Mouse (Mus musculus) bone marrow macrophage, adult 2 months (primary cell): ENCODE results near the gene P2rx1. TPM values are rescaled to one million over a fixed set of nuclear protein-coding genes. Genes with fewer than 3 reads are reported as not detected.

Experiments used
- H3K27ac ChIP-seq: 2 replicates; pipeline ENCODE4 v1.5.1; 2012; ENCODE audit warnings: low read depth, low read length; ENCODE audit not compliant: insufficient read depth
- H3K4me1 ChIP-seq: 2 replicates; pipeline ENCODE4 v1.6.1; 2012; ENCODE audit warnings: low read length; ENCODE audit not compliant: control insufficient read depth, insufficient read depth
- H3K4me3 ChIP-seq: 2 replicates; pipeline ENCODE4 v1.5.1; 2012; ENCODE audit warnings: mild to moderate bottlenecking, low read length, moderate library complexity; ENCODE audit not compliant: insufficient read depth
- CTCF ChIP-seq: IDR thresholded peaks from 2 replicates; pipeline ENCODE4 v1.5.1; 2012; ENCODE audit warnings: low read depth, mild to moderate bottlenecking, low read length, moderate library complexity
- POLR2A ChIP-seq: IDR thresholded peaks from 2 replicates; pipeline ENCODE4 v1.6.1; 2012; ENCODE audit warnings: mild to moderate bottlenecking, low read depth, low read length, borderline replicate concordance
- polyA plus RNA-seq: library from polyadenylated mRNA; stranded (reverse); fragments of >200 nt; gene quantifications from 2 replicates; pipeline ENCODE4 v1.2.4, GENCODE M21; 2012; ENCODE audit not compliant: missing spikeins, insufficient read depth, insufficient read length

The P2rx1 gene
- 0.39 TPM in 1 of 2 replicates, not detected in the other for polyA plus RNA-seq

DNA sequence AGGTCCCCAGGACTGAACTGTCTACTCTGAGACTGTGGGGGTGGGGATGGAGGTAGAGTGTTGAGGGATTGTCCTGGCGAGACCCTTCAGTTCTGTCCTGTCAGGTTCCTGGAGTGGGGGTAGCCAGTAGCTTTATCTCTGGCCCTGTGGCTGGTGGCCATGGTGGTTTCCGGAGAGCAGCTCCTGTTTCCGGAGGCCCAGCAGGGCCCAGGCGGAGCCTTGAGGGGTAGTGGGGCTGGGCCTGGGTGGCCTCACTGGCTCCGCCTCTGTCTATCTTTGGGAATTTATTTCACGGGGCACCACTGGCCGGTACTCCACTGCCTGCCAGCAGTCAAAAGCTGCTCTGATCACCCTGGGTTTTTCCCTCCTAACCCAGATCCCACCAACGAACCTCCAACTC is at the start of gene P2rx1:
P2rx1 (plus strand) TSS at position 333 of the 400 bp plus-strand sequence.
- TF ChIP-seq POLR2A (no peak), CTCF (no peak)
- H3K27ac ChIP-seq: no peak within 1 kb of the TSS
- no peak within 1 kb of the TSS for H3K4me3 ChIP-seq
- H3K4me1 ChIP-seq: peaks cover 10% of the 10 kb centered on the region

GRCm38 (mm10) chr11:72951137-72952000 is 47.5 kb upstream of the P2rx1 start:
- Histone ChIP-seq H3K4me1 (peaks cover 54% of the 10 kb centered on the region), H3K4me3 (no peak overlapping the region), H3K27ac (no peak overlapping the region)
- no peak for TF ChIP-seq CTCF
- TF ChIP-seq POLR2A: no peak

- TF ChIP-seq POLR2A: no peak
- no peak for TF ChIP-seq CTCF
- no peak overlapping the region for H3K4me3 ChIP-seq
- no peak overlapping the region for H3K27ac ChIP-seq
- H3K4me1 ChIP-seq: peaks cover 48% of the 10 kb centered on the region
These were observed 46.7 kb upstream of the P2rx1 start for GRCm38 (mm10) chr11:72952226-72952625.

DNA sequence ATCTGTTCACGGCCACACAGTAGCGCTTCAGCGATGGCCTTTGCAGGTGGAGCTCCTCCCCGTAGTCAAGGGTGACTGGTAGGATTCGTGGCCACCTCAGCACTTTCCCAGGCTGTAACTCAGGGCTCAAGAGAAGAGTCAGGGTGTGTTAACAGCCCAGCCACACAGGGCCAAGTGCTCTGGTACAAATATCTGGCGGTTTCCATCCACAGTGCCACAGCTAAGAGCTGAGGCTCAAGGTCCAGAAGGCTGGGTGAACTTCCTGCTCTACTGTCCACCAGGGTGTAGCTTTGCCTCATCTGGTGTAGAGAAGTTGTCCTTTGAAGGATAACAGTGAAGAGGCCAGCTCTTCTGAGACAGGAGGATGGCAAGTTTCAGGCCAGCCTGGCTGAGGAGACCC is 46.2 kb upstream of the P2rx1 start:
- TF ChIP-seq CTCF: no peak
- TF ChIP-seq POLR2A: no peak
- H3K4me3 ChIP-seq: no peak overlapping the region
- H3K4me1 ChIP-seq: peaks cover 50% of the 10 kb centered on the region
- no peak overlapping the region for H3K27ac ChIP-seq

DNA sequence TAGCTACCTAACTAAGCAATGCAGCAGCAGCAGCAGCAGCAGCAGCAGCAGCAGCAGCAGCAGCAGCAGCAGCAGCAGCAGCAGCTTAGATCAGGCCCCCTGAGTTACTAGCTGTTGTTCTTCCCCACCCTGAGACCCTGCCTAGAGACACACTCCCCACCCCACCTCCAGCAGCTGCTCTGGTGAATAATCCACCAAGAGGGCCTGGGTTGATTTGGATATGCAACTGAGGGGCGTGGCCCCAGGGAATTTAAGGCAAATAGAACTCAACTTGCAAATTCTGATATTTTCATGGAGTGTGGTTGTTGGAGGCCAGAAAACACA is 45.8 kb upstream of the P2rx1 start:
- Histone ChIP-seq H3K4me3 (no peak overlapping the region), H3K27ac (no peak overlapping the region), H3K4me1 (peaks cover 52% of the 10 kb centered on the region)
- TF ChIP-seq POLR2A: no peak

- H3K4me3 ChIP-seq: no peak overlapping the region
- peaks cover 52% of the 10 kb centered on the region for H3K4me1 ChIP-seq
- TF ChIP-seq CTCF (no peak), POLR2A (no peak)
- H3K27ac ChIP-seq: no peak overlapping the region
These were observed 45.3 kb upstream of the P2rx1 start for GRCm38 (mm10) chr11:72953440-72954151.

GRCm38 (mm10) chr11:72954216-72954615 is 44.7 kb upstream of the P2rx1 start:
- H3K4me1 ChIP-seq: peaks cover 52% of the 10 kb centered on the region
- no peak overlapping the region for H3K4me3 ChIP-seq
- TF ChIP-seq CTCF (no peak), POLR2A (no peak)
- no peak overlapping the region for H3K27ac ChIP-seq

GRCm38 (mm10) chr11:72955339-72955974 is 43.4 kb upstream of the P2rx1 start:
- no peak for TF ChIP-seq CTCF
- no peak for TF ChIP-seq POLR2A
- H3K27ac ChIP-seq: no peak overlapping the region
- H3K4me3 ChIP-seq: no peak overlapping the region
- H3K4me1 ChIP-seq: peaks cover 52% of the 10 kb centered on the region

GRCm38 (mm10) chr11:72957318-72957717 is 41.6 kb upstream of the P2rx1 start:
- TF ChIP-seq POLR2A: no peak
- no peak for TF ChIP-seq CTCF
- no peak overlapping the region for H3K4me3 ChIP-seq
- H3K27ac ChIP-seq: no peak overlapping the region
- peaks cover 51% of the 10 kb centered on the region for H3K4me1 ChIP-seq
